Mouse (Mus musculus): ENCODE data around the gene Drosha. TPM values are rescaled to one million over a fixed set of nuclear protein-coding genes. Genes with fewer than 3 reads are reported as not detected.

Drosha gene
- polyA plus RNA-seq, 1 experiment from 2014 or later, result 54.1 TPM

GRCm38 (mm10) chr15:12862061-12862460 lies 37.4 kb downstream of the Drosha start:
- no peak overlapping the region for H3K9ac ChIP-seq (replicated peaks)
- WGBS, result 62% methylated on average over 3 of the region's 3 CpGs
- no peak overlapping the region for H3K27ac ChIP-seq
- H3K4me2 ChIP-seq, result no peak overlapping the region
- H3K27me3 ChIP-seq, result no peaks in the 10 kb centered on the region
- no peaks in the 10 kb centered on the region for H3K9me3 ChIP-seq
- no peak for ATAC-seq (ENCODE audit: insufficient number of reproducible peaks, insufficient read depth, low FRiP score, low TSS enrichment, low read depth)
- peaks cover 7% of the 10 kb centered on the region; the same call in 1 of the 2 replicates for H3K4me1 ChIP-seq (replicated peaks)
- no peak overlapping the region for H3K4me3 ChIP-seq (replicated peaks)
- H3K36me3 ChIP-seq, result peaks cover 78% of the 10 kb centered on the region

- WGBS, result 31% methylated on average over 1 of the region's 1 CpGs
- no peak for ATAC-seq (ENCODE audit: insufficient number of reproducible peaks, insufficient read depth, low FRiP score, low TSS enrichment, low read depth)
These were observed 39.1 kb downstream of the Drosha start for GRCm38 (mm10) chr15:12863669-12864068.

GRCm38 (mm10) chr15:12865595-12866314 lies 41.1 kb downstream of the Drosha start:
- Histone ChIP-seq H3K9ac (replicated peaks) (no peak overlapping the region), H3K36me3 (peaks cover 70% of the 10 kb centered on the region), H3K27ac (no peak overlapping the region), H3K4me1 (replicated peaks) (peaks cover 7% of the 10 kb centered on the region; the same call in 1 of the 2 replicates), H3K4me2 (no peak overlapping the region), H3K9me3 (no peaks in the 10 kb centered on the region), H3K27me3 (no peaks in the 10 kb centered on the region), H3K4me3 (replicated peaks) (no peak overlapping the region)
- no peak for ATAC-seq (ENCODE audit: insufficient number of reproducible peaks, insufficient read depth, low FRiP score, low TSS enrichment, low read depth)
- 75% methylated on average over 7 of the region's 7 CpGs for WGBS

More at GRCm38 (mm10) chr15:12863669-12864068, 39.1 kb downstream of the Drosha start:
- Histone ChIP-seq H3K27ac (no peak overlapping the region), H3K36me3 (peaks cover 76% of the 10 kb centered on the region), H3K9me3 (no peaks in the 10 kb centered on the region), H3K9ac (replicated peaks) (no peak overlapping the region), H3K4me3 (replicated peaks) (no peak overlapping the region), H3K4me1 (replicated peaks) (peaks cover 7% of the 10 kb centered on the region; the same call in 1 of the 2 replicates), H3K27me3 (no peaks in the 10 kb centered on the region), H3K4me2 (no peak overlapping the region)

GRCm38 (mm10) chr15:12867269-12867668 lies 42.7 kb downstream of the Drosha start:
- Histone ChIP-seq H3K9me3 (no peaks in the 10 kb centered on the region), H3K36me3 (peaks cover 65% of the 10 kb centered on the region)
- 64% methylated on average over 8 of the region's 8 CpGs for WGBS

GRCm38 (mm10) chr15:12875442-12876176 lies 51.0 kb downstream of the Drosha start:
- Histone ChIP-seq H3K9me3 (no peaks in the 10 kb centered on the region), H3K9ac (replicated peaks) (no peak overlapping the region), H3K27ac (no peak overlapping the region), H3K4me2 (no peak overlapping the region), H3K27me3 (no peaks in the 10 kb centered on the region), H3K36me3 (peaks cover 68% of the 10 kb centered on the region), H3K4me3 (replicated peaks) (no peak overlapping the region), H3K4me1 (replicated peaks) (no peaks in the 10 kb centered on the region; the same call in 1 of the 2 replicates)
- WGBS, result 57% methylated on average over 18 of the region's 18 CpGs
- ATAC-seq (ENCODE audit: insufficient number of reproducible peaks, insufficient read depth, low FRiP score, low TSS enrichment, low read depth), result no peak

More at GRCm38 (mm10) chr15:12867269-12867668, 42.7 kb downstream of the Drosha start:
- Histone ChIP-seq H3K9ac (replicated peaks) (no peak overlapping the region), H3K4me3 (replicated peaks) (no peak overlapping the region), H3K4me2 (no peak overlapping the region), H3K4me1 (replicated peaks) (no peaks in the 10 kb centered on the region), H3K27ac (no peak overlapping the region), H3K27me3 (no peaks in the 10 kb centered on the region)
- no peak for ATAC-seq (ENCODE audit: insufficient number of reproducible peaks, insufficient read depth, low FRiP score, low TSS enrichment, low read depth)

GRCm38 (mm10) chr15:12876266-12876665 lies 51.7 kb downstream of the Drosha start:
- H3K4me3 ChIP-seq (replicated peaks), result no peak overlapping the region
- no peaks in the 10 kb centered on the region; the same call in 1 of the 2 replicates for H3K4me1 ChIP-seq (replicated peaks)
- 86% methylated on average over 2 of the region's 2 CpGs for WGBS
- peaks cover 66% of the 10 kb centered on the region for H3K36me3 ChIP-seq
- no peaks in the 10 kb centered on the region for H3K27me3 ChIP-seq
- ATAC-seq (ENCODE audit: insufficient number of reproducible peaks, insufficient read depth, low FRiP score, low TSS enrichment, low read depth), result no peak
- H3K9me3 ChIP-seq, result no peaks in the 10 kb centered on the region
- no peak overlapping the region for H3K9ac ChIP-seq (replicated peaks)
- no peak overlapping the region for H3K4me2 ChIP-seq
- no peak overlapping the region for H3K27ac ChIP-seq

GRCm38 (mm10) chr15:12876881-12877280 lies 52.3 kb downstream of the Drosha start:
- no peak overlapping the region for H3K27ac ChIP-seq
- no peak overlapping the region for H3K4me2 ChIP-seq
- no peak for ATAC-seq (ENCODE audit: insufficient number of reproducible peaks, insufficient read depth, low FRiP score, low TSS enrichment, low read depth)
- no peak overlapping the region for H3K4me3 ChIP-seq (replicated peaks)
- H3K9ac ChIP-seq (replicated peaks), result no peak overlapping the region
- peaks cover 68% of the 10 kb centered on the region for H3K36me3 ChIP-seq
- no peaks in the 10 kb centered on the region for H3K9me3 ChIP-seq
- no peaks in the 10 kb centered on the region; the same call in 1 of the 2 replicates for H3K4me1 ChIP-seq (replicated peaks)
- no peaks in the 10 kb centered on the region for H3K27me3 ChIP-seq
- 98% methylated on average over 4 of the region's 4 CpGs for WGBS

GRCm38 (mm10) chr15:12877934-12878333 lies 53.3 kb downstream of the Drosha start:
- H3K27ac ChIP-seq, result no peak overlapping the region
- H3K4me3 ChIP-seq (replicated peaks), result no peak overlapping the region
- no peaks in the 10 kb centered on the region for H3K27me3 ChIP-seq
- no peak overlapping the region for H3K4me2 ChIP-seq
- no peaks in the 10 kb centered on the region for H3K9me3 ChIP-seq
- peaks cover 77% of the 10 kb centered on the region for H3K36me3 ChIP-seq
- no peak for ATAC-seq (ENCODE audit: insufficient number of reproducible peaks, insufficient read depth, low FRiP score, low TSS enrichment, low read depth)
- H3K4me1 ChIP-seq (replicated peaks), result no peaks in the 10 kb centered on the region; the same call in 1 of the 2 replicates
- no peak overlapping the region for H3K9ac ChIP-seq (replicated peaks)
- 81% methylated on average over 12 of the region's 12 CpGs for WGBS

- peaks cover 80% of the 10 kb centered on the region for H3K36me3 ChIP-seq
- H3K4me3 ChIP-seq (replicated peaks), result no peak overlapping the region
- no peak overlapping the region for H3K9ac ChIP-seq (replicated peaks)
- WGBS, result 90% methylated on average over 9 of the region's 9 CpGs
- no peak overlapping the region for H3K4me2 ChIP-seq
- H3K9me3 ChIP-seq, result no peaks in the 10 kb centered on the region
- no peaks in the 10 kb centered on the region for H3K27me3 ChIP-seq
- H3K4me1 ChIP-seq (replicated peaks), result no peaks in the 10 kb centered on the region; the same call in 1 of the 2 replicates
- no peak for ATAC-seq (ENCODE audit: insufficient number of reproducible peaks, insufficient read depth, low FRiP score, low TSS enrichment, low read depth)
- H3K27ac ChIP-seq, result no peak overlapping the region
These were observed 54.0 kb downstream of the Drosha start for GRCm38 (mm10) chr15:12878581-12878980.

GRCm38 (mm10) chr15:12879937-12880336 lies 55.3 kb downstream of the Drosha start:
- no peak for ATAC-seq (ENCODE audit: insufficient number of reproducible peaks, insufficient read depth, low FRiP score, low TSS enrichment, low read depth)
- H3K36me3 ChIP-seq, result peaks cover 84% of the 10 kb centered on the region
- H3K4me3 ChIP-seq (replicated peaks), result no peak overlapping the region
- no peaks in the 10 kb centered on the region for H3K9me3 ChIP-seq
- no peak overlapping the region for H3K9ac ChIP-seq (replicated peaks)
- H3K4me1 ChIP-seq (replicated peaks), result no peaks in the 10 kb centered on the region; the same call in 1 of the 2 replicates
- no peak overlapping the region for H3K4me2 ChIP-seq
- WGBS, result 90% methylated on average over 8 of the region's 8 CpGs
- H3K27me3 ChIP-seq, result no peaks in the 10 kb centered on the region
- no peak overlapping the region for H3K27ac ChIP-seq

- no peaks in the 10 kb centered on the region for H3K27me3 ChIP-seq
- H3K4me2 ChIP-seq, result no peak overlapping the region
- H3K4me3 ChIP-seq (replicated peaks), result no peak overlapping the region
- H3K36me3 ChIP-seq, result peaks cover 89% of the 10 kb centered on the region
- WGBS, result 90% methylated on average over 15 of the region's 15 CpGs
- no peak for ATAC-seq (ENCODE audit: insufficient number of reproducible peaks, insufficient read depth, low FRiP score, low TSS enrichment, low read depth)
- no peaks in the 10 kb centered on the region for H3K9me3 ChIP-seq
- no peaks in the 10 kb centered on the region for H3K4me1 ChIP-seq (replicated peaks)
- H3K27ac ChIP-seq, result no peak overlapping the region
- H3K9ac ChIP-seq (replicated peaks), result no peak overlapping the region
These were observed 60.2 kb downstream of the Drosha start for GRCm38 (mm10) chr15:12884855-12885254.

Measured in limb, embryonic 12.5 days (tissue).